Mouse (Mus musculus) lung, postnatal 4 days (tissue): ENCODE data around the gene Tmcc3.

Experiments
- DNase-seq, 2 experiments: peaks; one replicate each; pipeline ENCODE4 v3.0.0; 2021

Tmcc3 gene

GRCm38 (mm10) chr10:94311511-94312006 lies at the start of gene Tmcc3:
TSS of gene Tmcc3 (plus strand) at chr10:94311949.
- DNase-seq = no peak

- no peak for DNase-seq
These were observed 49.1 kb upstream of the Tmcc3 start for GRCm38 (mm10) chr10:94262646-94263045.

- DNase-seq = no peak
These were observed 48.5 kb upstream of the Tmcc3 start for GRCm38 (mm10) chr10:94263211-94263610.

DNA sequence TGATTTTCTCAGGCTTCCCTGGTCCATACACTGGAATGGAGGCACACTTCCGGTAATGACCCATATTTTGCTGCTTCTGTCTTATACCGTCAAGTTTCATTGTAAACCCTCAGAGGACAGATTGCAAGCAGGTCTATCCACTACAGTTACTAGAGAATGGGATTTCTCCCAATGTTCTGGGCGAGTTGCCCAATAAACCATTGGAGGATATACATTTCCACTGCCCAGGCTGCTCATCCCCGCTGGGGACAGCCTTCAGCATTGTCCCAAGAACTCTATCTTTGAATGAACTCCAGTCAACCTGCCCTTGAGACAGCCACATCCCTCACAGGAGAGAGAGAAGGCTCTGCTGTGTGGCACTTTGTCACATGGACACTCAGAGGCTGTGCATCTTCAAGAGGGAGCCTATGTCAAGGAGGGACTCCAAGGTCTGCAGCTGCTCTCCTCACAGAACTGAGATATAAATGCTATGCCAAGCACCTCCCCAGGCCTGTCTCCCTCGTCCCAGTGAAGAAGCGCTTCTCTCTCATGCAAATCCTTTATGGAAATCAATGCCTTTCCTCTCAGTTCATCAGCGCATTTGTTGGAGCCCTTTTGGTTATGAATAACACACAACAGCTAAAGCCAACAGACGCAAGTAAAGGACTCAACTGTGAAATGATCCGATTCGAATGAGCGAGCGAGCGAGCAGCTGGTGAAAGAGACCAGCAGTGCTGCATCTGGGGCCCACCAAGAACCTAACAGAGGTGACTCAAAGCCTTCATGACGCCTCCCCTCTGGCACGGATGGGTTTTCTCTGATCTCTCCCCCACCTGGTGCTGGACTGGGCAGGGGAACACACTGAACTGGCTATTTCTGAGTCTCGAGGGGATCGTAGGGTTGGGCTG lies 45.9 kb upstream of the Tmcc3 start:
- DNase-seq = no peak

GRCm38 (mm10) chr10:94275321-94275720 lies 36.4 kb upstream of the Tmcc3 start:
- no peak for DNase-seq

DNA sequence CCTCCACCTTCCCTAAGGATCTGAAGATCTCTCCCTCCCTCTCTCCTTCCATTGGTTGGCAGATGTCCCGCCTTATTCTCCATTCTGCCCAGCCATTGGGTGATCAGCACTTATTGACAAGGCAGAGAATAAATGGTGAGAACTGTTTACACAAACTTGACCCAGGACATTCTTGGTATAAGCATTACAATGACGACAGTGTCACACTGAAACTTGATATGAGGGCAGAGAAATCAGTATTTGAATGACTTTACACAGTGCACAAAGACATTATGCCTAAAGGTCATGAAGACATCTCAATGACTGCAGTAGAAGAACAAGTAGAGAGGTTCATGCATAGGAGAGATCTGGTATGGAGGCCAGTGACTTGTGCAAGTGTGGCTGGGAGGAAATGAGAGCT lies 35.2 kb upstream of the Tmcc3 start:
- no peak for DNase-seq

DNA sequence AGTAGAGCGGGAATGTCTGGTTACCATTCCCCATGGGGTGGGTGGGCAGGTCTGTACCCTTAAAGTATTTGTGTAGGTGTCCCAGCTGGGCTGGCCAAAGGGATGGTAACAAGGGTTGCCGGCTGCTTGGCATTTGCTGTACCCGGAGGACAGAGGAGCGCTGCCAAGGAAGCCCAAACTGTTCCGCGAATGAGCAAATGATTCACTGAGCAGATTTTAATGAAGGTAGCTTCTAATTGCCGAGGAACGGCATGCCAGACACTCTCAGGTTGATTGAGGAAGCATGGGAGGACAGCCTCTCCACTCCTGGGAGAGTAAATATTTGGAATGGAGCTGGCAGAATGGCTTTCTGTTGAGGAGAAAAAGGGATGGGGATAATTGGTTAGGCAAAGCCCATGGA lies 29.6 kb upstream of the Tmcc3 start:
- DNase-seq = no peak

GRCm38 (mm10) chr10:94282797-94283196 lies 29.0 kb upstream of the Tmcc3 start:
- DNase-seq = no peak

DNA sequence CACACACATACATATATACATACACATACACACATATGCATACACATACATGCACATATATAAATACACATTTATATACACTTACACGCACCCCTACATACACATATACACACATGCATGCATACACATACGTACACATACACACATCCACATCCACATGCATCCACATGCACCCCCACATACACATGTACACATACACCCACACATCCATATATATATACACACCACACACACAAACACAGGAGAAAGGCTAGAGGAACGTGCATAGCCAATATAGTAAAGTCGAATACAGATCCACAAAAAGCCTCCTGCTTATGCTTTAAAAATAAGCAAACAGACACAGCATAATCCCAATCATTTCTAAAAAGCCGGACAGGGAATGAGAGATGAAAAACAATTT lies 17.3 kb upstream of the Tmcc3 start:
- no peak for DNase-seq

DNA sequence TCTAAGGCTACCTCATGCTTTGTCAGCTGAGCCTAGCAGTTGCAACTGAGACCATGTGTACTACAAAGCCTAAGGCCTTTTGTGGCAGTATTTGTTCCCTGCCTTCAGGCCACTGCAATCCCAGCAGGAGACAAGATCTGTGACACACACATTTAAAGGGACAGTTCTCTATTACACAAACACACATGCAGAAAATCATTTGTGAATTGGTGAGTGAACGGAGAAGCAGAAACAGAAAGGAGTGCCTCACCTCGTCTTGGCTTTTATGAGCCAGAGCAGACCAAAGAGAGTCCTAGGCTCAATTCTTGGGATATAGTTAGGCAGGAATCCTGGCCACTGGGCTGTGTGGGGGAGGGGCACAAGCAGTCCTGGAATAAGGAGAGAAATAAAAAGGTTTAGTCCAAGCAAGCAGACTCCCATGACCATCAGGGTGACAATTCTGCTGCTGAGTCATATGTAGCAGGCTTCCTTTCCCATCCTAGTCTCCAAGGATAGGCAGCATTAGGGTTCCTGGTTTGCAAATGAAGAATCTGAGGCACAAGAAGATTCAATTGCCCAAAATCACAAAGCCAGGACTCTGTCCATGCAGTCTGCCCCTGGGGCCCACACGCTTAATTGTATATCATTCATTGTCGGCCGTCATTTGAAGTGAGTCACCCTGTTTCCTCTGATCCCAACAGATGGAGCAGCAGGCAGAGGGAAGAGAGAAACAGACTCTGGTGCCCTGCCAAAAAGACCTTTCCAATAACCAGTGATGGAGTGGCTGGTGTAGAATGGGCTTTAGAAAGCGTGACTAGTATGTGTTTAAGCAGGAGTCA lies 16.6 kb upstream of the Tmcc3 start:
- DNase-seq = no peak

DNA sequence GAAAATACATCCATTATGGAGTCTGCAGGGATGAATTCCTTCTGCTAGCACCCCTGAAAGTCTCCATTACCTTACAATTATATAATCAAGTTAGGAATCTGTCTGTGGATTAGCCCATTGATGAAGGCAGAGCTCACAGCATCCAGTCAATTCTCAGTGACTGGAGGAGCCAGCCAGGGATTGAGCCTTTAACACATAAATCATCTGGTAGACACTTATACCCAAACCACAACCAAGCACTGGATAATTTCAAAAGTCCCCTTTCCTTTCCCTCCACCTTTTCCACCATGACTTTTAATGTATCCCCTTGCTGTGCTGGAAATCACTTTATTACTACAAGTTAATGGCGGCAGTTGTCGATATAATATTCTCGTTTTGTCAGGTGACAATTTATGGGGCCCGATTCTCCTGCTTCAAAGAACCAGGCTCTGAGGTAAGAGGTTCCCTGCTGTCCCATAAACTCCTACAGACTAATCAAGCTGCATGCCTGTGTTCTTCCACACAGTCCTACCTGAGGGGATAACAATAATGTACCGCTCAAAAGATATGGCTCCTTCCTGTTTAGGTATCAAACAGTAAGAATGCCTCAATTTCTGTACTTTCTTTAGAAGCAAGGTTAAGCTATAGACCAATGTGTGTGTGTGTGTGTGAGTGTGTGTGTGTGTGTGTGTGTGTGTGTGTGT lies 15.7 kb upstream of the Tmcc3 start:
- no peak for DNase-seq

GRCm38 (mm10) chr10:94298471-94298870 lies 13.3 kb upstream of the Tmcc3 start, which contains the start of gene Gm4792:
TSS of gene Gm4792 (minus strand) at chr10:94298703.
- DNase-seq = no peak

- DNase-seq = no peak
These were observed 12.4 kb upstream of the Tmcc3 start for GRCm38 (mm10) chr10:94299301-94299700.

GRCm38 (mm10) chr10:94304064-94304657 lies 7.6 kb upstream of the Tmcc3 start:
- DNase-seq = no peak

- peak in 1 of 2 experiments; percentile 27 for DNase-seq
These were observed 6.2 kb upstream of the Tmcc3 start for GRCm38 (mm10) chr10:94305526-94305925.

GRCm38 (mm10) chr10:94310499-94311267 lies 1.1 kb upstream of the Tmcc3 start:
- DNase-seq = no peak

- peak; percentile 13 to 30 for DNase-seq
These were observed 412 bp downstream of the Tmcc3 start for GRCm38 (mm10) chr10:94312007-94312715.

- no peak for DNase-seq
These were observed 1.4 kb downstream of the Tmcc3 start for GRCm38 (mm10) chr10:94313146-94313545.

GRCm38 (mm10) chr10:94318574-94318973 lies 6.8 kb downstream of the Tmcc3 start:
- DNase-seq = no peak

DNA sequence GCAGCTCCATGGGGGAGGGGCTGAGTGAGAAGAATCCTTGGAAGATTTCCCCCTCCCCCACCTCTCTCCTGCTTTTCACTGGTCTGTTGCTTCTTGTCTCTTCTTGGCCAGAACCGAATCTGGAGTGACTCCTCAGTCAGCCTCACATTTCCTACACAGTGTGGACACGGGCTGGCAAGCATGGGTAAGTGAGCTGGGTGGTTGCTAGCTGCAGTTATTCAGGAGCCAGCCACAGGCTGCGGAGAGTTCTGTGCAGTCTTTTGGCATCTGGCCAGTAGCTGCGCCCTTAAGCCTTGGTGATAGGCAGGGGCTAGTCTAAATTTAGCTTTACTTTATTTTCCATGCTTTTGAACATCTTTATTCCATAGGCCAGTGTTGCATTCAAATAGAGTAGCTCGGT lies 18.2 kb downstream of the Tmcc3 start:
- peak in 1 of 2 experiments; percentile 35 for DNase-seq
